Mouse (Mus musculus) kidney, postnatal 25 days (tissue): ENCODE measurements at regions not wholly inside any gene's neighbourhood (a gene's known extent, or its start where the extent isn't known, plus 50 kb on each side); places are given as distances from the start of the nearest gene placed in this dataset.

Experiments used
- DNase-seq, 2 experiments: peaks; one replicate each; pipeline ENCODE4 v3.0.0; 2021; ENCODE audit warnings: mixed read lengths in 2 of 2

- DNase-seq, result no peak
These were observed 245.7 kb downstream of the Flrt2 start for GRCm38 (mm10) chr12:95937705-95938104.

- DNase-seq, result no peak
These were observed 248.5 kb downstream of the Flrt2 start for GRCm38 (mm10) chr12:95940465-95941012.

GRCm38 (mm10) chr12:95959786-95960504, 267.9 kb downstream of the Flrt2 start:
- DNase-seq, result no peak

GRCm38 (mm10) chr12:95960505-95960871, 268.5 kb downstream of the Flrt2 start:
- DNase-seq, result no peak

GRCm38 (mm10) chr12:95962817-95963216, 270.8 kb downstream of the Flrt2 start:
- peak; percentile 7 to 48 for DNase-seq

GRCm38 (mm10) chr12:95988669-95989288, 296.8 kb downstream of the Flrt2 start:
- no peak for DNase-seq

- DNase-seq, result no peak
These were observed 302.9 kb downstream of the Flrt2 start for GRCm38 (mm10) chr12:95994963-95995362.

GRCm38 (mm10) chr12:96030180-96030579, 338.2 kb downstream of the Flrt2 start:
- DNase-seq, result no peak

- DNase-seq, result no peak
These were observed 383.3 kb downstream of the Flrt2 start for GRCm38 (mm10) chr12:96075365-96075764.

- DNase-seq, result no peak
These were observed 399.0 kb downstream of the Flrt2 start for GRCm38 (mm10) chr12:96090995-96091394.

- no peak for DNase-seq
These were observed 414.2 kb downstream of the Flrt2 start for GRCm38 (mm10) chr12:96106254-96106653.

GRCm38 (mm10) chr12:96114727-96115379, 422.8 kb downstream of the Flrt2 start:
- no peak for DNase-seq

GRCm38 (mm10) chr12:96117553-96117952, 425.5 kb downstream of the Flrt2 start:
- no peak for DNase-seq

- DNase-seq, result no peak
These were observed 432.3 kb downstream of the Flrt2 start for GRCm38 (mm10) chr12:96124156-96124931.

- DNase-seq, result no peak
These were observed 437.9 kb downstream of the Flrt2 start for GRCm38 (mm10) chr12:96129870-96130454.

- no peak for DNase-seq
These were observed 438.9 kb downstream of the Flrt2 start for GRCm38 (mm10) chr12:96130796-96131512.

- no peak for DNase-seq
These were observed 442.1 kb downstream of the Flrt2 start for GRCm38 (mm10) chr12:96134136-96134535.

- DNase-seq, result no peak
These were observed 449.7 kb downstream of the Flrt2 start for GRCm38 (mm10) chr12:96141748-96142147.

- no peak for DNase-seq
These were observed 462.1 kb downstream of the Flrt2 start for GRCm38 (mm10) chr12:96154095-96154494.

GRCm38 (mm10) chr12:96167551-96167950, 475.5 kb downstream of the Flrt2 start:
- DNase-seq, result no peak

- DNase-seq, result no peak
These were observed 506.9 kb downstream of the Flrt2 start for GRCm38 (mm10) chr12:96198928-96199327.

- DNase-seq, result no peak
These were observed 509.8 kb downstream of the Flrt2 start for GRCm38 (mm10) chr12:96201855-96202254.
